Mouse (Mus musculus) midbrain, postnatal 0 days (tissue): ENCODE data around the gene Mc1r. TPM values are rescaled to one million over a fixed set of nuclear protein-coding genes. Genes with fewer than 3 reads are reported as not detected.

Experiments
- ATAC-seq: fragments of 200-750 bp; cut with Nextera tagmentation; 2 replicates; pipeline ENCODE4 v1.8.0; 2017; ENCODE audit warnings: moderate number of reproducible peaks, mild to moderate bottlenecking, moderate TSS enrichment, moderate library complexity; ENCODE audit not compliant: low FRiP score
- DNase-seq: peaks from one replicate; pipeline ENCODE4 v3.0.0-alpha.2; 2015; ENCODE audit warnings: low spot score
- H3K27ac ChIP-seq: fragments of 300-500 bp; sonication (generic); 2 replicates; pipeline ENCODE4 v1.5.1; 2014; ENCODE audit warnings: low read depth, mild to moderate bottlenecking, low read length, mixed read lengths
- H3K27me3 ChIP-seq: fragments of 300-500 bp; sonication (generic); 2 replicates; pipeline ENCODE4 v1.6.1; 2014; ENCODE audit warnings: low read length, control low read depth, mixed read lengths; ENCODE audit not compliant: insufficient read depth
- H3K36me3 ChIP-seq: fragments of 300-500 bp; sonication (generic); 2 replicates; pipeline ENCODE4 v1.6.1; 2014; ENCODE audit warnings: low read length, control low read depth, mixed read lengths; ENCODE audit not compliant: insufficient read depth
- H3K4me1 ChIP-seq: fragments of 300-500 bp; sonication (generic); 2 replicates; pipeline ENCODE4 v1.6.1; 2014; ENCODE audit warnings: mild to moderate bottlenecking, control low read depth, antibody characterized with exemption, low read length, mixed read lengths; ENCODE audit not compliant: insufficient read depth
- H3K4me2 ChIP-seq: fragments of 300-500 bp; sonication (generic); 2 replicates; pipeline ENCODE4 v1.6.1; 2014; ENCODE audit warnings: low read depth, mild to moderate bottlenecking, low read length, mixed read lengths; ENCODE audit not compliant: poor library complexity, severe bottlenecking
- H3K4me3 ChIP-seq: fragments of 300-500 bp; sonication (generic); 2 replicates; pipeline ENCODE4 v1.5.1; 2014; ENCODE audit warnings: low read depth, mild to moderate bottlenecking, low read length, moderate library complexity
- H3K9ac ChIP-seq: fragments of 300-500 bp; sonication (generic); replicated peaks from 2 replicates; pipeline ENCODE4 v1.6.1; 2014; ENCODE audit warnings: mild to moderate bottlenecking, low read length, moderate library complexity, mixed read lengths; ENCODE audit not compliant: poor library complexity, severe bottlenecking
- H3K9me3 ChIP-seq: fragments of 300-500 bp; sonication (generic); 2 replicates; pipeline ENCODE4 v1.6.1; 2016; ENCODE audit warnings: low read length, control low read depth
- CTCF ChIP-seq: IDR thresholded peaks from 2 replicates; pipeline ENCODE4 v1.5.1; 2016; ENCODE audit warnings: antibody characterized with exemption, mild to moderate bottlenecking
- WGBS: fragments of 180-500 bp; shearing (Covaris S2); extraction: QIAGEN DNeasy Blood & Tissue Kit; methylation state at CpG from one replicate; pipeline ENCODE4 v1.1.7; 2014; 5-methylcytosine and 5-hydroxymethylcytosine counted together
- polyA plus RNA-seq: library from polyadenylated mRNA; unstranded; fragments of >200 nt; fragmentation: Nextera tagmentation; extraction: Ambion mirVana; gene quantifications from 2 replicates; pipeline ENCODE4 v1.2.1, GENCODE M21; 2015
- total RNA-seq: library from RNA; depleted of rRNA; stranded (reverse); fragments of >200 nt; gene quantifications from 2 replicates; pipeline ENCODE4 v1.2.3, GENCODE M21; 2014

Mc1r gene
- total and polyA plus RNA-seq, 2 experiments from 2014 or later, result 0.09 to 0.22 TPM

- no peak overlapping the region for H3K4me2 ChIP-seq
- H3K27ac ChIP-seq, result no peak overlapping the region
- H3K4me3 ChIP-seq, result no peak overlapping the region
- no peak for TF ChIP-seq CTCF
- no peak overlapping the region for H3K9ac ChIP-seq
- H3K9me3 ChIP-seq, result no peaks in the 10 kb centered on the region
- DNase-seq (peak; percentile 7), ATAC-seq (no peak)
- peaks cover 8% of the 10 kb centered on the region; the same call in 1 of the 2 replicates for H3K4me1 ChIP-seq
- 47% methylated on average over 8 of the region's 8 CpGs for WGBS
- H3K27me3 ChIP-seq, result no peaks in the 10 kb centered on the region
- no peaks in the 10 kb centered on the region; the same call in 1 of the 2 replicates for H3K36me3 ChIP-seq
Measured at GRCm38 (mm10) chr8:123376106-123376505, 30.8 kb upstream of the Mc1r start.

- 90% methylated on average over 4 of the region's 4 CpGs for WGBS
- Histone ChIP-seq H3K9ac (no peak overlapping the region), H3K27ac (no peak overlapping the region), H3K4me2 (no peak overlapping the region), H3K4me1 (no peaks in the 10 kb centered on the region), H3K27me3 (no peaks in the 10 kb centered on the region), H3K9me3 (no peaks in the 10 kb centered on the region), H3K36me3 (peaks cover 40% of the 10 kb centered on the region), H3K4me3 (no peak overlapping the region)
- ATAC-seq (no peak), DNase-seq (no peak)
- no peak for TF ChIP-seq CTCF
Measured at GRCm38 (mm10) chr8:123381711-123382110, 25.2 kb upstream of the Mc1r start.

GRCm38 (mm10) chr8:123382516-123382915 is 24.4 kb upstream of the Mc1r start:
- Histone ChIP-seq H3K9me3 (no peaks in the 10 kb centered on the region), H3K27me3 (no peaks in the 10 kb centered on the region), H3K36me3 (peaks cover 48% of the 10 kb centered on the region), H3K9ac (no peak overlapping the region), H3K27ac (no peak overlapping the region), H3K4me1 (no peaks in the 10 kb centered on the region), H3K4me2 (no peak overlapping the region), H3K4me3 (no peak overlapping the region)
- 87% methylated on average over 8 of the region's 8 CpGs for WGBS
- ATAC-seq, result no peak
- no peak for TF ChIP-seq CTCF
- no peak for DNase-seq

- ATAC-seq, result peak; percentile 44; the same call in 1 of the 2 replicates
- WGBS, result 69% methylated on average over 9 of the region's 9 CpGs
Measured at GRCm38 (mm10) chr8:123384883-123385540, 21.9 kb upstream of the Mc1r start.

GRCm38 (mm10) chr8:123387041-123387440 is 19.9 kb upstream of the Mc1r start:
- Histone ChIP-seq H3K4me1 (no peaks in the 10 kb centered on the region), H3K27ac (no peak overlapping the region), H3K4me3 (no peak overlapping the region), H3K4me2 (no peak overlapping the region), H3K36me3 (peaks cover 85% of the 10 kb centered on the region), H3K9me3 (no peaks in the 10 kb centered on the region), H3K9ac (no peak overlapping the region), H3K27me3 (no peaks in the 10 kb centered on the region)
- no peak for TF ChIP-seq CTCF
- 85% methylated on average over 3 of the region's 3 CpGs for WGBS
- ATAC-seq (no peak), DNase-seq (no peak)

More at GRCm38 (mm10) chr8:123384883-123385540, 21.9 kb upstream of the Mc1r start:
- H3K9me3 ChIP-seq, result no peaks in the 10 kb centered on the region
- TF ChIP-seq CTCF, result peak; percentile 82
- DNase-seq, result peak; percentile 43
- no peak overlapping the region for H3K4me2 ChIP-seq
- H3K9ac ChIP-seq, result no peak overlapping the region
- H3K27me3 ChIP-seq, result no peaks in the 10 kb centered on the region
- H3K4me1 ChIP-seq, result no peaks in the 10 kb centered on the region
- H3K36me3 ChIP-seq, result peaks cover 72% of the 10 kb centered on the region
- no peak overlapping the region for H3K4me3 ChIP-seq
- no peak overlapping the region for H3K27ac ChIP-seq

GRCm38 (mm10) chr8:123387801-123388200 is 19.1 kb upstream of the Mc1r start:
- H3K4me3 ChIP-seq, result no peak overlapping the region
- no peaks in the 10 kb centered on the region for H3K4me1 ChIP-seq
- DNase-seq (no peak), ATAC-seq (no peak)
- no peak overlapping the region for H3K27ac ChIP-seq
- WGBS, result 92% methylated on average over 8 of the region's 8 CpGs
- no peak overlapping the region for H3K9ac ChIP-seq
- no peaks in the 10 kb centered on the region for H3K9me3 ChIP-seq
- no peak for TF ChIP-seq CTCF
- H3K4me2 ChIP-seq, result no peak overlapping the region
- no peaks in the 10 kb centered on the region for H3K27me3 ChIP-seq
- H3K36me3 ChIP-seq, result peaks cover 88% of the 10 kb centered on the region
